Mouse (Mus musculus) ES-Bruce4 (cell line): ENCODE measurements around the gene Ampd1.

Source experiments
- CTCF ChIP-seq: IDR thresholded peaks from one replicate; pipeline ENCODE4 v1.8.1; 2011; ENCODE audit warnings: low read depth, low read length
- EP300 ChIP-seq: IDR thresholded peaks from 2 replicates; pipeline ENCODE4 v1.6.1; 2011; ENCODE audit warnings: low read depth, low read length; ENCODE audit not compliant: insufficient read depth
- POLR2A ChIP-seq: IDR thresholded peaks from one replicate; pipeline ENCODE4 v1.8.1; 2011; ENCODE audit warnings: low read length; ENCODE audit not compliant: insufficient read depth

DNA sequence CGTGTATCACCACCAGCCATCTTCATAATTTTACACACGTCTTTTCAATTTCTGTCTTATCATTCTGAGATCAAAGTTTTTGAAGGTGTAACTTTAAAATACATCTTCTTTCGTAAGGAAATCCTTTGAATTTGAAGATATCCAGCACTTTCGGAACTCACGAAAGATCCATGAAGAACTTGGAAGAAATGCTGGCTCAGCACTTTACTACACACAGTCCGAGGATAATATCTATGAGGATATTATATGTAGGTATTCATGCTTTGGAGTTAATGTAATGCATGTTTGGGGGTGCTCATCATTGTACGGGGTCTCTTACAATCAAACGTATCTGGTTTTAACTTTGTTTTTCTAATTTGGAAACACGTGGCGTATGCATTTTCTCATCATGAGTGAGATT is 59.3 kb downstream of the Ampd1 start:
- TF ChIP-seq POLR2A (no peak), CTCF (no peak), EP300 (no peak)
